Mouse (Mus musculus) embryonic fibroblast, embryonic 13.5 days (primary cell): ENCODE data around the gene Gm17467. TPM values are rescaled to one million over a fixed set of nuclear protein-coding genes. Genes with fewer than 3 reads are reported as not detected.
"Not testable (repeated sequence)": the region's sequence is repeated elsewhere in the genome, so short reads cannot be mapped to it uniquely, and the experiment has no call there.

Source experiments
- H3K27ac ChIP-seq: 2 replicates; pipeline ENCODE4 v1.5.1; 2012; ENCODE audit warnings: low read length, control low read depth, inconsistent platforms; ENCODE audit not compliant: insufficient read depth
- H3K4me1 ChIP-seq: 2 replicates; pipeline ENCODE4 v1.6.1; 2011; ENCODE audit warnings: low read length; ENCODE audit not compliant: control insufficient read depth, insufficient read depth
- H3K4me3 ChIP-seq: 2 replicates; pipeline ENCODE4 v1.5.1; 2011; ENCODE audit warnings: mild to moderate bottlenecking, control low read depth, low read length; ENCODE audit not compliant: insufficient read depth
- polyA plus RNA-seq: library from polyadenylated mRNA; stranded (reverse); fragments of >200 nt; gene quantifications from 2 replicates; pipeline ENCODE4 v1.2.4, GENCODE M21; 2011; ENCODE audit warnings: low read depth; ENCODE audit not compliant: missing spikeins, insufficient read length

The Gm17467 gene
- polyA plus RNA-seq, result not detected in 2 replicates

- not testable (repeated sequence) for H3K4me1 ChIP-seq, H3K4me3 ChIP-seq, H3K27ac ChIP-seq
Measured at GRCm38 (mm10) chrX:123704691-123705090, at the start of gene Gm17467. Gm17467 (minus strand) TSS chrX:123704791.

Other genes starting within 250 kb of the Gm17467 start
- gene Cldn34c2, start 123.1 kb downstream of the Gm17467 start, polyA plus RNA-seq, result 3.5 TPM in 1 of 2 replicates, not detected in the other
- not detected in 2 replicates for gene Cldn34c3, start 88.9 kb upstream of the Gm17467 start, polyA plus RNA-seq